Mouse (Mus musculus): ENCODE results near the gene Btbd19. TPM values are rescaled to one million over a fixed set of nuclear protein-coding genes. Genes with fewer than 3 reads are reported as not detected.
A peak's percentile ranks its signal among the peaks of the same experiment; 100 is the strongest.

The Btbd19 gene
- polyA plus RNA-seq, 1 experiment from 2014 or later = 5.1 TPM

GRCm38 (mm10) chr4:117110249-117110648, 15.3 kb downstream of the Btbd19 start:
- Histone ChIP-seq H3K4me2 (no peak overlapping the region), H3K36me3 (peaks cover 82% of the 10 kb centered on the region), H3K27me3 (no peaks in the 10 kb centered on the region), H3K27ac (no peak overlapping the region), H3K4me1 (replicated peaks) (no peaks in the 10 kb centered on the region), H3K9me3 (no peaks in the 10 kb centered on the region), H3K9ac (replicated peaks) (no peak overlapping the region), H3K4me3 (replicated peaks) (no peak overlapping the region)
- 90% methylated on average over 13 of the region's 13 CpGs for WGBS
- no peak for ATAC-seq (ENCODE audit: insufficient number of reproducible peaks, insufficient read depth, low FRiP score, low TSS enrichment, low read depth)

- H3K36me3 ChIP-seq = peaks cover 74% of the 10 kb centered on the region
- H3K4me2 ChIP-seq = no peak overlapping the region
- no peak overlapping the region for H3K27ac ChIP-seq
- 93% methylated on average over 25 of the region's 25 CpGs for WGBS
- no peaks in the 10 kb centered on the region for H3K4me1 ChIP-seq (replicated peaks)
- no peaks in the 10 kb centered on the region for H3K9me3 ChIP-seq
- H3K9ac ChIP-seq (replicated peaks) = no peak overlapping the region
- H3K27me3 ChIP-seq = no peaks in the 10 kb centered on the region
- ATAC-seq (ENCODE audit: insufficient number of reproducible peaks, insufficient read depth, low FRiP score, low TSS enrichment, low read depth) = no peak
- no peak overlapping the region for H3K4me3 ChIP-seq (replicated peaks)
Measured at GRCm38 (mm10) chr4:117109330-117109729, 16.2 kb downstream of the Btbd19 start.

GRCm38 (mm10) chr4:117108524-117108849, 17.0 kb downstream of the Btbd19 start:
- no peak for ATAC-seq (ENCODE audit: insufficient number of reproducible peaks, insufficient read depth, low FRiP score, low TSS enrichment, low read depth)

DNA sequence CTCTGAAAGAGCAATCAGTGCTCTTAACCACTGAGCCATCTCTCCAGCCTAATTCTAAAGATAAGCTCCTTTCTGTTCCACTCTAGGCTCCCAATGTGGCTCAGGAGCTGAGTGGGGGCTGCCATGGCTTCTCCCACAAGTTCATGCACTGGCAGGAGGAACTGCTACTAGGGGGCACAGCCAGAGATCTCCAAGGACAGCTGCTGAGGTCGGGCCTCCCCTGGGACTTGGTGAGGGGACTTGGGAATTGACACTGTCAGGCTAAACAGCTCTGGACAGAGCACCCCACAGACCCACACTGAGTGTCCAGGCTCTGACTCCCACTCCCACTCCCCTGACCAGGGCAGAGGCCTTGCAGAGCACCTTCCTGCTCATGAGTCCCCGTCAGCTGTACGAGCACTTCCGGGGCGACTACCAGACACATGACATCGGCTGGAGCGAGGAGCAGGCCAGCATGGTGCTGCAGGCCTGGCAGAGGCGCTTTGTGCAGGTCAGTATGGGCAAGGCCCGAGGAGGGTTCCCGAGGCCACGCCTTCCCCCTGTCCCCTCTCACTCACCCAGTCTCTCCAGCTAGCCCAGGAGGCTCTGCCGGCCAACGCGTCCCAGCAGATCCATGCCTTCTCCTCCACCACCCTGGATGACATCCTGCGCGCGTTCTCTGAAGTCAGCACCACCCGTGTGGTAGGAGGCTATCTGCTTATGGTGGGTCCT, 17.6 kb downstream of the Btbd19 start:
- ATAC-seq (ENCODE audit: insufficient number of reproducible peaks, insufficient read depth, low FRiP score, low TSS enrichment, low read depth) = no peak
- H3K9me3 ChIP-seq = no peaks in the 10 kb centered on the region
- no peak overlapping the region for H3K27ac ChIP-seq
- H3K9ac ChIP-seq (replicated peaks) = no peak overlapping the region
- H3K27me3 ChIP-seq = no peaks in the 10 kb centered on the region
- H3K36me3 ChIP-seq = peaks cover 61% of the 10 kb centered on the region
- H3K4me3 ChIP-seq (replicated peaks) = no peak overlapping the region
- no peak overlapping the region for H3K4me2 ChIP-seq
- no peaks in the 10 kb centered on the region for H3K4me1 ChIP-seq (replicated peaks)
- WGBS = 90% methylated on average over 18 of the region's 18 CpGs

More at GRCm38 (mm10) chr4:117108524-117108849, 17.0 kb downstream of the Btbd19 start:
- Histone ChIP-seq H3K4me3 (replicated peaks) (no peak overlapping the region), H3K9me3 (no peaks in the 10 kb centered on the region), H3K36me3 (peaks cover 66% of the 10 kb centered on the region), H3K4me2 (no peak overlapping the region), H3K27me3 (no peaks in the 10 kb centered on the region), H3K9ac (replicated peaks) (no peak overlapping the region), H3K4me1 (replicated peaks) (no peaks in the 10 kb centered on the region), H3K27ac (no peak overlapping the region)
- WGBS = 88% methylated on average over 6 of the region's 6 CpGs

DNA sequence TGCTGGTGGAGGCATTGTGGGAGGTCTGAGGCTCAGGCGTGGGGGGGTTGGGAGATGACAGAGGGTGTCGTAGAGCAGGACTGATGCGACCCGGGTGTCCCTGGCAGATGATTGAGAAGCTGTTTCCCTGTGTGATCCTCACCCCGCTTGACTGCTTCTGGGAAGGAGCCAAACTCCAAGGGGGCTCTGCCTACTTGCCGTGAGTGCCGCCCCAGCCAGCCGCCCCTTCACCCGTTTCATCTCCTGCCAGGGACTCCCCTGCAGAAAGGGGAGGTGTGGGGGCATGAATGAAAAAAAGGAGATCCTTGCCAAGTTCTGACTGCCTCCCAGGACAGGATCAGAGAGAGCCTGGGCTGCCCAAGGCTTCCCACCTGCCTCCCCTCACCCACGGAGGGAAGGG, 20.4 kb downstream of the Btbd19 start:
- peaks cover 46% of the 10 kb centered on the region for H3K36me3 ChIP-seq
- 68% methylated on average over 10 of the region's 10 CpGs for WGBS
- H3K4me1 ChIP-seq (replicated peaks) = 0 out of 2 replicates have a peak, but pooled peaks cover 5% of the 10 kb centered on the region
- no peak overlapping the region; the same call in 1 of the 2 replicates for H3K9ac ChIP-seq (replicated peaks)
- H3K27ac ChIP-seq = no peak overlapping the region
- no peak overlapping the region for H3K4me3 ChIP-seq (replicated peaks)
- no peak overlapping the region for H3K4me2 ChIP-seq
- ATAC-seq (ENCODE audit: insufficient number of reproducible peaks, insufficient read depth, low FRiP score, low TSS enrichment, low read depth) = no peak
- H3K27me3 ChIP-seq = no peaks in the 10 kb centered on the region
- no peaks in the 10 kb centered on the region for H3K9me3 ChIP-seq

DNA sequence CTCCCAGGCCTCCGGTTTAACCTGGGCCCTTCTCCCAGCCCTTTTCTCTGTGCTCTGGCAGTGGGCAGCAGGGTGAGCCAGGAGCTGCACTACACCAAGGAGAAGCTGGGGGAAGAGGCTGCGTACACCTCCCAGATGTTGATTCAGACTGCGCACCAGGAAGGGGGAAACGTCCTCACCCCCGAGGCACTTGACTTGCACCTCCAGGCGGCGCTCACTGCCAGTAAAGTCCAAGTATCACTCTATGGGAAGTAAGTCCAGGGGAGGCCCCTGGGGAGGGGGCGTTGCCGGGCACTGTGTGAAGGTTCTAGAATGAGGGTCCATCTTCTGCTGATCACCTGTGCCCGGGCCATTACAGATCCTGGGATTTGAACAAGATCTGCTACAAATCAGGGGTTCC, 20.9 kb downstream of the Btbd19 start:
- Histone ChIP-seq H3K4me2 (no peak overlapping the region), H3K9ac (replicated peaks) (no peak overlapping the region; the same call in 1 of the 2 replicates), H3K27ac (no peak overlapping the region), H3K4me3 (replicated peaks) (no peak overlapping the region), H3K27me3 (no peaks in the 10 kb centered on the region), H3K9me3 (no peaks in the 10 kb centered on the region), H3K36me3 (peaks cover 45% of the 10 kb centered on the region), H3K4me1 (replicated peaks) (0 out of 2 replicates have a peak, but pooled peaks cover 5% of the 10 kb centered on the region)
- no peak for ATAC-seq (ENCODE audit: insufficient number of reproducible peaks, insufficient read depth, low FRiP score, low TSS enrichment, low read depth)
- 82% methylated on average over 10 of the region's 10 CpGs for WGBS

DNA sequence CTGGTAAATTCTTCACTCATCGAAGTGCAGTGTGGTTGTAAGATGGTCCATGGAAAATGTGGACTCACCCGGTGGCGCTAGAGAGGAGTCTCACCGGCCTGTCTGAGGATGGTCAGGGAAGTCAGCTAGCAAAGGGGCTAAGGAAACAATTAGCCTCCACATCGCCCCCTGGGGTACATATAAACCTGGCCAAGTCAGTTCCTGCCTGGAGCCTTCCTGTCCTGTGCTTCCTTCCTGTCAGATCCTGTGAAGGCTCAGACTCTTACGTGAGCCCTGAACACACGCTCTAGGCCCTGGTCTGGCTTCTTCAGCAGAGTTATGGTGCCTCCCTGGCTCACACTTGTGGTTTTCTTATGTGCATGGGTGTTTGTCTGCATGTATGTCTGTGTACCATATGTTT, 24.3 kb downstream of the Btbd19 start:
- H3K9me3 ChIP-seq = no peaks in the 10 kb centered on the region
- H3K27ac ChIP-seq = no peak overlapping the region
- peaks cover 29% of the 10 kb centered on the region for H3K4me1 ChIP-seq (replicated peaks)
- no peak overlapping the region for H3K4me2 ChIP-seq
- peaks cover 18% of the 10 kb centered on the region for H3K36me3 ChIP-seq
- H3K9ac ChIP-seq (replicated peaks) = no peak overlapping the region
- no peak overlapping the region for H3K4me3 ChIP-seq (replicated peaks)
- no peak for ATAC-seq (ENCODE audit: insufficient number of reproducible peaks, insufficient read depth, low FRiP score, low TSS enrichment, low read depth)
- peaks cover 3% of the 10 kb centered on the region; the same call in 1 of the 2 replicates for H3K27me3 ChIP-seq
- WGBS = 43% methylated on average over 7 of the region's 7 CpGs

DNA sequence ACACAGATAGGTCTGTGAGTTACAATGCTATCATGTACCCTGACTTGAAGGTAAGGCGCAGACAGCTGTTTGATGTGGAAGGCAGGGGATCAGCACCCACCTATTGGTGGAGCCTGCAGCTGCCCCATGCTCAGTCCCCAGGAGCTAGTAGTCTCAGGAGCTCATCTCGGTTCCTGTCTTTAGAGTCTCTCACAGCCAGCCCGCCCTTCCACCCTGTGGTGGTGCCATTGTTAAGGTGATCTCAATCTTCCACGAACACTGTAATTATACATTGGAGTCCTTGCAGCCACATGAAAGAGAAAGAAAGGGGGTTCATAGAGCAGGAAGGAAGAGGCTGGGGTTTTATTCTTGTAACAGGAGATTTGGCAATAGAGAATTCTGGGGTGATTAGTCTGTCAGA, 25.5 kb downstream of the Btbd19 start:
- Histone ChIP-seq H3K27ac (no peak overlapping the region), H3K4me1 (replicated peaks) (peaks cover 37% of the 10 kb centered on the region), H3K4me3 (replicated peaks) (no peak overlapping the region), H3K27me3 (peaks cover 3% of the 10 kb centered on the region; the same call in 1 of the 2 replicates), H3K9ac (replicated peaks) (no peak overlapping the region), H3K4me2 (no peak overlapping the region), H3K9me3 (no peaks in the 10 kb centered on the region), H3K36me3 (peaks cover 12% of the 10 kb centered on the region)
- WGBS = 80% methylated on average over 4 of the region's 4 CpGs
- ATAC-seq (ENCODE audit: insufficient number of reproducible peaks, insufficient read depth, low FRiP score, low TSS enrichment, low read depth) = no peak

DNA sequence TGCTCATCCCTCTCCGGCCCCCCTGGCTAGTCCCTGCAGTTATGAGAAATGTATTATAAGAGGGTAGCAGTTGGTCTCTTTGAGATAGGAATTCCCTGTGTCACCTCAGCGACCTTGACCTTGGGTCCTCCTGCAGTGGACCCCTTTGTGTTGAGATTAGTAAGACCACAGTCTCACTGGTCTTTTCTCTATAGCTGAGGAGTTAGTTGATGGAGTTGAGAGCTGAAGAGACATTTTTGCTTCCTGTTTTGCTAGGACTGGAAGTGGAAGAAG, 26.8 kb downstream of the Btbd19 start:
- peak overlapping the region; percentile 95 for H3K4me2 ChIP-seq
- H3K27me3 ChIP-seq = peaks cover 3% of the 10 kb centered on the region; the same call in 1 of the 2 replicates
- peaks cover 37% of the 10 kb centered on the region for H3K4me1 ChIP-seq (replicated peaks)
- no peak for ATAC-seq (ENCODE audit: insufficient number of reproducible peaks, insufficient read depth, low FRiP score, low TSS enrichment, low read depth)
- no peaks in the 10 kb centered on the region for H3K9me3 ChIP-seq
- peak overlapping the region; percentile 62; the same call in 1 of the 2 replicates for H3K27ac ChIP-seq
- 75% methylated on average over 2 of the region's 2 CpGs for WGBS
- peaks cover 12% of the 10 kb centered on the region for H3K36me3 ChIP-seq
- no peak overlapping the region for H3K4me3 ChIP-seq (replicated peaks)
- H3K9ac ChIP-seq (replicated peaks) = no peak overlapping the region

DNA sequence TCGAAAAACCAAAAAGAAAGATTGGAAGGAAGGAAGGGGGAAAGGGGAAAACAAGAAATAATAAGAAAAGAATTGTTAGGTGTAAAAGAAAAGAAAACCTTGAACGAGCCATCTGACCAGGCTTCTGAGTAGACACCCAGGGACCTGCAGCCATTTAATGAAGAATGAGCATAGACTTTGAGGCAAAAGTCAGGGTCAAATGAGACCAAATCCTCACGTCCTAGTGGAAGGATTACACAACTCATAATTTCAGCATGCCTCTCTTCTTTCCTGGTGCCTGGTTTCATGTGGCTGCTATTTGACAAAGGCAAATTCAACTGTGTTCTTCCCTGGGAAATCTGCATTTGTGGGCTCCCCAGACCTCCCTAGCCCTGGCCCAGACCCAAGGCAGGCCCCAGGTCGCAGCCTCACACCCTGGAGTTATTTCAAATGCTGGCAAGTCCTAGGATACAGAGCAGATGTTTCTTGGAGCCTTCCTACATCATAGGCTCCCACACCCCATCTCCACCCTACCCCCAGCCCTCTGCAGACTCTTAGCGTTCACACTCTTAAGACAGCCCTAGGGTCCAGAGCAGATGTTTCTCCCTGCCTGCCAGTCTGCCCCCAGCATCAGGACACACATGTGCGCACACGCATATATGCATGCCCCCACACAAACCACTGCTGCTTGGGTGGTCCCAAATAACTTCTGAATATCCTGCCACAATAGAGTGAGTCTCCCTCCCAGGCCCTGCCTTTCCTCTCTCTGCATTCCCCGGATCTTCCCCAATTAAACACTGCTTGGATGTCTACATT, 27.4 kb downstream of the Btbd19 start:
- Histone ChIP-seq H3K9me3 (no peaks in the 10 kb centered on the region), H3K36me3 (peaks cover 12% of the 10 kb centered on the region), H3K4me2 (peak overlapping the region; percentile 95), H3K4me1 (replicated peaks) (peaks cover 37% of the 10 kb centered on the region), H3K4me3 (replicated peaks) (0 out of 2 replicates have a peak overlapping the region, but pooled peaks have one; percentile 68), H3K27ac (peak overlapping the region; percentile 62; the same call in 1 of the 2 replicates), H3K27me3 (peaks cover 3% of the 10 kb centered on the region; the same call in 1 of the 2 replicates), H3K9ac (replicated peaks) (no peak overlapping the region)
- no peak for ATAC-seq (ENCODE audit: insufficient number of reproducible peaks, insufficient read depth, low FRiP score, low TSS enrichment, low read depth)
- WGBS = 53% methylated on average over 8 of the region's 8 CpGs

DNA sequence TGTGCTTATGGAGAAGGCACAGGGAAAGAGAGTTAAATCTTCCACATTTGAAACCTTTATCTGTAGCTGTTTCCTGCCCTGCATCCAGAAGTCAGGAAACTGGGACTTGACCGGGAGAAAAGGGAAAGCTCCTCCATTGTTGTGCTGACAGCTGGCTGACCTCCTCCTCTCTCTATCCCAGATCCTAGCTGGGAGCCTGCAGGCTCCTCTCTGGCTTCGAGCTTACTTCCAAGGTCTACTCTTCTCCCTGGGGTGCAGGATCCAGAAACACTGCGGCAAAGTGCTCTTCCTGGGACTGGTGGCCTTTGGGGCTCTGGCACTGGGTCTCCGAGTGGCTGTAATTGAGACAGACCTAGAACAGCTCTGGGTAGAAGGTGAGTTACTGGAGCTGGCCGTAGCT, 28.9 kb downstream of the Btbd19 start:
- H3K4me2 ChIP-seq = peak overlapping the region; percentile 95
- H3K4me1 ChIP-seq (replicated peaks) = peaks cover 37% of the 10 kb centered on the region
- ATAC-seq (ENCODE audit: insufficient number of reproducible peaks, insufficient read depth, low FRiP score, low TSS enrichment, low read depth) = no peak
- H3K27me3 ChIP-seq = peaks cover 3% of the 10 kb centered on the region; the same call in 1 of the 2 replicates
- WGBS = 10% methylated on average over 5 of the region's 5 CpGs
- H3K4me3 ChIP-seq (replicated peaks) = peak overlapping the region; percentile 68
- peaks cover 12% of the 10 kb centered on the region for H3K36me3 ChIP-seq
- H3K9ac ChIP-seq (replicated peaks) = peak overlapping the region; percentile 70
- H3K27ac ChIP-seq = no peak overlapping the region
- no peaks in the 10 kb centered on the region for H3K9me3 ChIP-seq

All from limb, embryonic 12.5 days (tissue).